Mouse (Mus musculus): ENCODE measurements around the gene Rilp. TPM values are rescaled to one million over a fixed set of nuclear protein-coding genes. Genes with fewer than 3 reads are reported as not detected.

The Rilp gene
- polyA plus RNA-seq, 1 experiment from 2014 or later = 0.27 TPM

DNA sequence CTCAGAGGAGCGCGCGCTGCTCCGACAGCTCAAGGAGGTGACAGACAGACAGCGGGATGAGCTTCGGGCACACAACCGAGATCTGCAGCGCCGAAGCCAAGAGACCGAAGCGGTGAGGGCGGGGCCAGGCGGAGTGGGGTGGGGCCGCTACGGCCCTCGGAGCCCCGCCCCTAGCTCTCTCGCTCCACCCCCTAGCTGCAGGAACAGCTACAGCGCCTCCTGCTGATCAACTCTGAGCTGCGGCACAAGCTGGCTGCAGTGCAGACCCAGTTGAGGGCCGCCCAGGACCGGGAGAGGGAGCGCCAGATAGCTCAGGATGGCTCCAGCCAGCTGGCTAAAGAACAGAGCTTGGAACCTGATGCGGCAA, 716 bp downstream of the Rilp start:
- Histone ChIP-seq H3K9ac (replicated peaks; ENCODE audit: low read length) (peak overlapping the region; percentile 61), H3K9me3 (replicated peaks; ENCODE audit: control insufficient read depth, low read length) (no peaks in the 10 kb centered on the region), H3K27ac (replicated peaks; ENCODE audit: low read depth, low read length) (peak overlapping the region; percentile 28; the same call in 1 of the 2 replicates), H3K27me3 (ENCODE audit: control insufficient read depth, insufficient read depth, low read length) (no peaks in the 10 kb centered on the region), H3K36me3 (replicated peaks; ENCODE audit: control insufficient read depth, insufficient read depth, low read depth, low read length) (peaks cover 13% of the 10 kb centered on the region), H3K4me2 (ENCODE audit: low read depth, low read length) (peak overlapping the region; percentile 95), H3K4me1 (ENCODE audit: control insufficient read depth, insufficient read depth, low read length) (peaks cover 7% of the 10 kb centered on the region), H3K4me3 (ENCODE audit: low read depth, low read length) (peak overlapping the region; percentile 44)
- under 1% methylated on average over 24 of the region's 24 CpGs for WGBS
- peak; percentile 83 for ATAC-seq (replicated peaks; ENCODE audit: insufficient number of reproducible peaks, low FRiP score, low TSS enrichment, low read depth)
- DNase-seq (ENCODE audit: low spot score) = peak; percentile 95

DNA sequence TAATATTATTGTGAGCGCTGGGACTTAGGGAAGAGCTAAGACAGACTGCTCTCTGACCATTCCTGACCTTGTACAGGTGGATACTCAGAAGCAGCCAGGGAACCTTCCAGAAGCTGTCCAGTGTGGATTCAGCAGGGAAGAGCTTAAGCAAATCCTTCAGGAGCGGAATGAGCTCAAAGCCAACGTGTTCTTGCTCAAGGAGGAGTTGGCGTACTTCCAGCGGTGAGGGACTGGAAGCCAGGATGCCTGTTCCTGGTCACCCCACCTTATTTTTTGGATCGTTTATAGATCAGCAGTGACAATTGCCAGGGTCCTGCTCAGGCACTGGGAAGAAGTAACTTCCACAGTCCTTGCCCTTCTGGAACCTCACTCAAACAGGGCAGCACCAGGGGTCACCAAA, 1.3 kb downstream of the Rilp start:
- Histone ChIP-seq H3K4me1 (ENCODE audit: control insufficient read depth, insufficient read depth, low read length) (peaks cover 7% of the 10 kb centered on the region), H3K27me3 (ENCODE audit: control insufficient read depth, insufficient read depth, low read length) (no peaks in the 10 kb centered on the region), H3K9ac (replicated peaks; ENCODE audit: low read length) (no peak overlapping the region), H3K27ac (replicated peaks; ENCODE audit: low read depth, low read length) (no peak overlapping the region), H3K36me3 (replicated peaks; ENCODE audit: control insufficient read depth, insufficient read depth, low read depth, low read length) (peaks cover 8% of the 10 kb centered on the region), H3K4me3 (ENCODE audit: low read depth, low read length) (no peak overlapping the region), H3K4me2 (ENCODE audit: low read depth, low read length) (no peak overlapping the region), H3K9me3 (replicated peaks; ENCODE audit: control insufficient read depth, low read length) (no peaks in the 10 kb centered on the region)
- no peak for DNase-seq (ENCODE audit: low spot score)
- WGBS = 91% methylated on average over 6 of the region's 6 CpGs
- ATAC-seq (replicated peaks; ENCODE audit: insufficient number of reproducible peaks, low FRiP score, low TSS enrichment, low read depth) = no peak

DNA sequence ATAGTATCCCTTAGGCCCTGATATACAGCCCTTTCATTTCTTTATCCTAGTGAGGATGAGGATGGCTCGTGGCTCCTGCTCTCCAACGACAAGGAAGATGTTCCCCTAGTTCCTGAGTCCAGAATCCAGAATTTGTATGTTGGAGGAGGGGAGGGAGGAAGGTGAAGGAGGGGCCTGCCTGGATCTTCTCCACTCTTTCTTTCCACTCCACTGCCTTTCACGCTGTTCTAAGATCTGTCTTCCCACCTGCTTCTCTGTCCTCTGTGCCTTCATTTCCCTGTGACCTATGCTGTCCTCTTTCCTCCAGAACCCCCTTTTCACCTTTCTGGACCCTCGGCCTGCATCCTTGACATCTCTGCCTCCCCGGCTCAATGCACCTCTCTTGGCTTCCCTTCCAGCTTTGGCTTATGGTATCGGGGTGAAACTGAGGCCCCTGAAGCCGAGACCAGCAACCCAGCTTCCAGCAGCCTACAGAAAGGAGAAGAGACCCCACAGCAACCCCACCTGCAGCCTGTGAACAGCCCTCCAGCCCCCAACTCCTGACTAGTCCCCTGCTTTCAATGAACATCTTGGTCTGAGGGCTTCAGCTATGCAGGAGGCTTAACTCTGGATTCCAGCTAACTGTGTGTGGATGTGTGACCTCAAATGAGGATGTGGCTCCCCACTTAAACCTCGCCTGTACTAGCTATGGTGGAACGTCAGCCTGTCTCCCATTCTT, 2.6 kb downstream of the Rilp start:
- peaks cover 5% of the 10 kb centered on the region for H3K36me3 ChIP-seq (replicated peaks; ENCODE audit: control insufficient read depth, insufficient read depth, low read depth, low read length)
- H3K27me3 ChIP-seq (ENCODE audit: control insufficient read depth, insufficient read depth, low read length) = no peaks in the 10 kb centered on the region
- peaks cover 7% of the 10 kb centered on the region for H3K4me1 ChIP-seq (ENCODE audit: control insufficient read depth, insufficient read depth, low read length)
- ATAC-seq (replicated peaks; ENCODE audit: insufficient number of reproducible peaks, low FRiP score, low TSS enrichment, low read depth) (no peak), DNase-seq (ENCODE audit: low spot score) (no peak)
- no peak overlapping the region for H3K27ac ChIP-seq (replicated peaks; ENCODE audit: low read depth, low read length)
- no peak overlapping the region for H3K4me3 ChIP-seq (ENCODE audit: low read depth, low read length)
- WGBS = 79% methylated on average over 9 of the region's 9 CpGs
- no peak overlapping the region for H3K4me2 ChIP-seq (ENCODE audit: low read depth, low read length)
- H3K9me3 ChIP-seq (replicated peaks; ENCODE audit: control insufficient read depth, low read length) = no peaks in the 10 kb centered on the region
- no peak overlapping the region for H3K9ac ChIP-seq (replicated peaks; ENCODE audit: low read length)

DNA sequence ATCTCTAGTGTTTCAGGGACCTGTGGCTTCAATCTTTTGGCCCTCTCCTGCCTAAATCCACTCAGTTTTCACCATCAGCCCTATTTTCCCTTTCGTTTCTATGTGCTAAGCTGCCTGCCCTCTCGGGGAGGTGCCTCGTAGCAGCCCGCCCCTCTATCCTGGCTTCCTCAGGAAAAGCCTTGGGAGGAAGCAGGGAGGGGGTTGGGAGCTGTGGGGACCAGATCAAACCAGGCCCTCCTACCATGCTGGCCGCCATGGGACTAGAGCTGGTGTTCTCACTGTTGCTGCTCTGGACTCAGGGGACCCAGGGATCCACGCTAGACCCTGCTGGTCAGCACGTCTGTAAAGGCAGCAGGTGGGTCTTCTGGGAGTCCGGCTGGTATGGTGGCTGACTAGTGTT, 3.4 kb downstream of the Rilp start, which contains the start of gene Scarf1:
TSS of gene Scarf1 (plus strand) at position 205 of the 400 bp plus-strand sequence.
- Histone ChIP-seq H3K4me1 (ENCODE audit: control insufficient read depth, insufficient read depth, low read length) (peaks cover 7% of the 10 kb centered on the region), H3K9ac (replicated peaks; ENCODE audit: low read length) (no peak within 1 kb of the TSS), H3K27ac (replicated peaks; ENCODE audit: low read depth, low read length) (no peak within 1 kb of the TSS), H3K36me3 (replicated peaks; ENCODE audit: control insufficient read depth, insufficient read depth, low read depth, low read length) (peaks cover 3% of the 10 kb centered on the region), H3K27me3 (ENCODE audit: control insufficient read depth, insufficient read depth, low read length) (no peaks in the 10 kb centered on the region), H3K9me3 (replicated peaks; ENCODE audit: control insufficient read depth, low read length) (no peaks in the 10 kb centered on the region), H3K4me3 (ENCODE audit: low read depth, low read length) (no peak within 1 kb of the TSS), H3K4me2 (ENCODE audit: low read depth, low read length) (peak within 1 kb of the TSS; percentile 14; the same call in 1 of the 2 replicates)
- WGBS = 50% methylated on average over 8 of the region's 8 CpGs
- ATAC-seq (replicated peaks; ENCODE audit: insufficient number of reproducible peaks, low FRiP score, low TSS enrichment, low read depth) = no peak
- no peak for DNase-seq (ENCODE audit: low spot score)

DNA sequence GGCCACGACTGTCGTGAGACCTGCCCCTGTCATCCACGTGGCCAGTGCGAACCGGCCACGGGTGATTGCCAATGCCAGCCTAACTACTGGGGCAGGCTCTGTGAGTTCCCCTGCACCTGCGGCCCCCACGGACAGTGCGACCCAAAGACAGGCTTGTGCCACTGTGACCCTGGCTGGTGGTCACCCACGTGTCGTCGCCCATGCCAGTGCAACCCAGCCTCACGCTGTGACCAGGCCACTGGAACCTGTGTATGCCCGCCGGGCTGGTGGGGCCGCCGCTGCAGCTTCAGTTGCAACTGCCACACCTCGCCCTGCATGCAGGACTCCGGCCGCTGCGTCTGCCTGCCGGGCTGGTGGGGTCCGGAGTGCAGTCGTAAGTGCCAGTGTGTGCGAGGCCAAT, 5.3 kb downstream of the Rilp start:
- Histone ChIP-seq H3K27me3 (ENCODE audit: control insufficient read depth, insufficient read depth, low read length) (no peaks in the 10 kb centered on the region), H3K4me1 (ENCODE audit: control insufficient read depth, insufficient read depth, low read length) (no peaks in the 10 kb centered on the region), H3K36me3 (replicated peaks; ENCODE audit: control insufficient read depth, insufficient read depth, low read depth, low read length) (no peaks in the 10 kb centered on the region), H3K9me3 (replicated peaks; ENCODE audit: control insufficient read depth, low read length) (no peaks in the 10 kb centered on the region), H3K4me3 (ENCODE audit: low read depth, low read length) (no peak overlapping the region), H3K27ac (replicated peaks; ENCODE audit: low read depth, low read length) (no peak overlapping the region), H3K9ac (replicated peaks; ENCODE audit: low read length) (no peak overlapping the region), H3K4me2 (ENCODE audit: low read depth, low read length) (no peak overlapping the region)
- no peak for ATAC-seq (replicated peaks; ENCODE audit: insufficient number of reproducible peaks, low FRiP score, low TSS enrichment, low read depth)
- DNase-seq (ENCODE audit: low spot score) = no peak
- 93% methylated on average over 25 of the region's 25 CpGs for WGBS

DNA sequence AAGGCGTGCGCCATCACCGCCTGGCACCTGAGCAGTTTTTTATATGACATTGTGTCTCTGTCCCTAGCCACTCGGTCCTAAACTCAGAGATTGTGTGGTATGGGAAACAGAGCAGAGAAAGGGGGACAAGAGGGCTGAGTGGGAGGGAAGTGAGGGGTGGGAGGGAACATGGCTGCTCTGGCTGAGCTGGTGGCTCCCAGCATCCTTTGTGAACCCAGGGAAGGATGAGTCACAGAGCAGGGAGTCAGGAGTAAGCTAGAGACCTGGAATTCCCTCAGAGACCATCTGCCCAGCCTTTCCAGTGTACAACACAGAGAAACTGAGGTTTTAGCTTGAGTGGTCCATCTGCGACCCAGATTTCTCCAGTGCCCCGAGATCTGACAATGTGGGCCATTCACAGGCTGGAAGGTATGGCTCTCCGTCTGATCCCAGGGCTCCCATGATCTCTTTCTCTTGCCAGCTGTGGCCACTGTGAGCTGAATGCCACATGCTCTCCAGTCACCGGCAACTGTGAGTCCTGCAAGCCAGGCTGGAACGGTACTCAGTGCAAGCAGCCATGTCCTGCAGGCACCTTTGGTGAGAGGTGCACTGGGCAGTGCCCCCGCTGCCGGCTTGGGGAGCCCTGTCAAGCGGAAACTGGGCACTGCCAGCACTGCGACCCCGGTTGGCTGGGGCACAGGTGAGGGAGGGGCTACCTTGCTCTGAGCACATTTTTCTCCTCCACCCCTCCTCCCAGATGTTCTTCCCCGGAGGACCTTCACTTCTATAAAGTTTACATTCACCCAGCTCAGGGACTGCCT, 10.1 kb downstream of the Rilp start:
- Histone ChIP-seq H3K4me1 (ENCODE audit: control insufficient read depth, insufficient read depth, low read length) (no peaks in the 10 kb centered on the region), H3K9ac (replicated peaks; ENCODE audit: low read length) (no peak overlapping the region), H3K36me3 (replicated peaks; ENCODE audit: control insufficient read depth, insufficient read depth, low read depth, low read length) (no peaks in the 10 kb centered on the region), H3K27me3 (ENCODE audit: control insufficient read depth, insufficient read depth, low read length) (no peaks in the 10 kb centered on the region), H3K4me2 (ENCODE audit: low read depth, low read length) (no peak overlapping the region), H3K27ac (replicated peaks; ENCODE audit: low read depth, low read length) (no peak overlapping the region), H3K4me3 (ENCODE audit: low read depth, low read length) (no peak overlapping the region), H3K9me3 (replicated peaks; ENCODE audit: control insufficient read depth, low read length) (no peaks in the 10 kb centered on the region)
- ATAC-seq (replicated peaks; ENCODE audit: insufficient number of reproducible peaks, low FRiP score, low TSS enrichment, low read depth) = no peak
- 77% methylated on average over 15 of the region's 15 CpGs for WGBS
- DNase-seq (ENCODE audit: low spot score) = no peak

DNA sequence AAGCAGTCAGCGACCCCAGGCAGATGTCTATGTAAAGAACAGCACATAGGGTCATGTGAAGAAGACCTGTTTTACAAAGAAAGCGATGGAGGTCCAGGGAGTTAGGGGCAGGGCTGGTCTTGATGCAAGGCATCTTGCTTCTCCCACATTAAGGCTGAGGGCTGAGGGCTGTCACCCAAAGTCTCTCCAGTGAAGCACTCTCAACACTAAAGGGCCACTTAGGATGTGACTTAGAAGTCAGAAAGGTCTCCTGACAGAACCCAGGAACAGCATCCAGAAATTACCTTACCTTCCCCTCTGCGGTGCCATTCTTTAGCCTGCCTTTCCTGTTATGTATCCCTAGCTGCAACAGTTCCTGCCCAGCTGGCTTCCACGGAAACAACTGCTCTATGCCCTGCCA, 11.7 kb downstream of the Rilp start:
- no peak overlapping the region for H3K27ac ChIP-seq (replicated peaks; ENCODE audit: low read depth, low read length)
- no peaks in the 10 kb centered on the region for H3K36me3 ChIP-seq (replicated peaks; ENCODE audit: control insufficient read depth, insufficient read depth, low read depth, low read length)
- no peak overlapping the region for H3K4me2 ChIP-seq (ENCODE audit: low read depth, low read length)
- no peaks in the 10 kb centered on the region for H3K27me3 ChIP-seq (ENCODE audit: control insufficient read depth, insufficient read depth, low read length)
- ATAC-seq (replicated peaks; ENCODE audit: insufficient number of reproducible peaks, low FRiP score, low TSS enrichment, low read depth) (no peak), DNase-seq (ENCODE audit: low spot score) (no peak)
- WGBS = 79% methylated on average over 4 of the region's 4 CpGs
- H3K9me3 ChIP-seq (replicated peaks; ENCODE audit: control insufficient read depth, low read length) = no peaks in the 10 kb centered on the region
- H3K4me3 ChIP-seq (ENCODE audit: low read depth, low read length) = no peak overlapping the region
- no peaks in the 10 kb centered on the region for H3K4me1 ChIP-seq (ENCODE audit: control insufficient read depth, insufficient read depth, low read length)
- H3K9ac ChIP-seq (replicated peaks; ENCODE audit: low read length) = no peak overlapping the region

DNA sequence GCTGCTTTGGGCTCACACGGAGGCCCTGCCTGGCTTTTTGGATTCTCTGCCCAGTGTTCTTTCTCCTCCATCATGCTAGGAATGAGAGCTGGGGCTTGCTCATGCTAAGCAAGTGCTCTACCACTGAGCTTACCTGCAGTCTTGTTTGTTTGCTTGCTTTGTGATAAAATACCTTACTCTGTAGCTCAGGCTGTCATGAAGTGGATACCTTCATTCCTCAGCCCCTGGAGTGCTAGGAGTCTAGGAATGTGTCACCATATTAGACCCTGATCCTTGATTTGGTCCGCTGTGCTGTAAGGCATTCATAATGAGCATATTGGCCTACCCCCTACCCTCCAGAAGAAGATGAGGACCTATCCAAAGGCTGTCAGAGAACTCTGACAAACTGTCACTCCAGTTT, 12.9 kb downstream of the Rilp start:
- WGBS = 90% methylated on average over 2 of the region's 2 CpGs
- Histone ChIP-seq H3K4me3 (ENCODE audit: low read depth, low read length) (no peak overlapping the region), H3K9me3 (replicated peaks; ENCODE audit: control insufficient read depth, low read length) (no peaks in the 10 kb centered on the region), H3K36me3 (replicated peaks; ENCODE audit: control insufficient read depth, insufficient read depth, low read depth, low read length) (no peaks in the 10 kb centered on the region), H3K27me3 (ENCODE audit: control insufficient read depth, insufficient read depth, low read length) (no peaks in the 10 kb centered on the region), H3K9ac (replicated peaks; ENCODE audit: low read length) (no peak overlapping the region), H3K4me2 (ENCODE audit: low read depth, low read length) (no peak overlapping the region), H3K4me1 (ENCODE audit: control insufficient read depth, insufficient read depth, low read length) (no peaks in the 10 kb centered on the region), H3K27ac (replicated peaks; ENCODE audit: low read depth, low read length) (no peak overlapping the region)
- no peak for DNase-seq (ENCODE audit: low spot score)
- no peak for ATAC-seq (replicated peaks; ENCODE audit: insufficient number of reproducible peaks, low FRiP score, low TSS enrichment, low read depth)
